ENCODE assay signal across 8 mouse cellular contexts in the genomic region with DNA sequence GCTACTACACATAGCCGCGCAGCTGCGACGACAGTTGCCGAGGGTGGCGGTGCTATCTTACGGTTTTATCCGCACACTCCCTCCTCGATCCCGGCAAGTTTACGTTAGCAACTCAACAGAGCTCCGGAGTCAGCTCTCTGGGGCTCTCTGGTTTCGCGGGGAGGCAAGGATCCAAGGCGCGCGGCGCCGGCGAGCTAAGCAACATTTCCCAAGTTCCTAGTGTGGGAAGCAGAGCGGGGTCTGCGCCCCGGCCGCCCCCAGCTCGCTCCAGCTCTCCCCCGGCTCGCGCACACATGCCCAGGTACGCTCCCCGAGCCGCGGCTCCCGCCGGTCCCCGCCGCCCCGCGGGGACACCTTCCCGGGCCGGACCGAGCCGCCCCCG. TPM values are rescaled to one million over a fixed set of nuclear protein-coding genes. Genes with fewer than 3 reads are reported as not detected.
DNase-seq lines count a peak whose midpoint lies in the region; ATAC-seq and TF ChIP-seq lines count a peak whose summit lies in the region.

No protein-coding gene starts in this region.

- intact Hi-C loops in left cerebral cortex, postnatal 4 days (cut with DNase I), result loop anchor here (10.0 kb wide), 1 partner anchor 183 kb away; the partner anchor contains the start of gene Lpin2

- H3K4me2 ChIP-seq in heart, embryonic 11.5 days, result peak overlapping the region; percentile 64
- peak overlapping the region; percentile 60 for H3K4me2 ChIP-seq in midbrain, embryonic 12.5 days (replicated peaks)

- peaks cover 27% of the 10 kb centered on the region for H3K36me3 ChIP-seq in C2C12 (ENCODE audit: control insufficient read depth, insufficient read depth)
- H3K36me3 ChIP-seq in heart, embryonic 11.5 days (ENCODE audit: control insufficient read depth, insufficient read depth, low read length), result no peaks in the 10 kb centered on the region
- H3K36me3 ChIP-seq in midbrain, embryonic 12.5 days, result no peaks in the 10 kb centered on the region

- peak overlapping the region; percentile 100 for H3K9ac ChIP-seq in heart, embryonic 11.5 days (ENCODE audit: low read depth, low read length)
- H3K9ac ChIP-seq in midbrain, embryonic 12.5 days (replicated peaks), result peak overlapping the region; percentile 84

- peak overlapping the region; percentile 95 for H3ac ChIP-seq in C2C12 (ENCODE audit: control insufficient read depth, insufficient read length, low read depth)

- peak overlapping the region; percentile 99 for H3K4me3 ChIP-seq in C2C12 (ENCODE audit: insufficient read depth, poor library complexity, severe bottlenecking)
- H3K4me3 ChIP-seq in heart, embryonic 11.5 days (ENCODE audit: low read depth, low read length), result peak overlapping the region; percentile 96
- peak overlapping the region; percentile 86 for H3K4me3 ChIP-seq in midbrain, embryonic 12.5 days

- WGBS in heart, embryonic 11.5 days (ENCODE audit: insufficient replicate concordance), result 1% methylated on average over 40 of the region's 43 CpGs
- under 1% methylated on average over 25 of the region's 43 CpGs for WGBS in midbrain, embryonic 12.5 days

- peaks cover 31% of the 10 kb centered on the region for H3K4me1 ChIP-seq in heart, embryonic 11.5 days (ENCODE audit: control insufficient read depth, insufficient read depth, low read length)
- H3K4me1 ChIP-seq in midbrain, embryonic 12.5 days, result peaks cover 27% of the 10 kb centered on the region

- H3K79me2 ChIP-seq in C2C12 (ENCODE audit: control insufficient read depth, insufficient read depth), result peaks cover 54% of the 10 kb centered on the region

- no peaks in the 10 kb centered on the region for H3K27me3 ChIP-seq in C2C12 (ENCODE audit: control insufficient read depth, insufficient read depth, insufficient read length)
- H3K27me3 ChIP-seq in heart, embryonic 11.5 days (ENCODE audit: control insufficient read depth, insufficient read depth, low read length), result no peaks in the 10 kb centered on the region
- H3K27me3 ChIP-seq in midbrain, embryonic 12.5 days, result no peaks in the 10 kb centered on the region

- no peaks in the 10 kb centered on the region; the same call in 1 of the 2 replicates for H3K9me3 ChIP-seq in heart, embryonic 11.5 days (replicated peaks; ENCODE audit: control insufficient read depth, low read length)
- H3K9me3 ChIP-seq in midbrain, embryonic 12.5 days, result no peaks in the 10 kb centered on the region

- peak overlapping the region; percentile 100 for H3K27ac ChIP-seq in heart, embryonic 11.5 days (ENCODE audit: low read depth, low read length)
- peak overlapping the region; percentile 93 for H3K27ac ChIP-seq in midbrain, embryonic 12.5 days (replicated peaks)

- no peak for TF ChIP-seq CTCF in C2C12 (IDR thresholded peaks at IDR 0.05; ENCODE audit: control insufficient read depth, insufficient read depth, insufficient read length)

- DNase-seq in embryo, embryonic 10 days (ENCODE audit: low spot score), result peak; percentile 64
- DNase-seq in embryo, embryonic 9.5 days (ENCODE audit: extremely low spot score), result no peak
- DNase-seq in embryo, embryonic 11.5 days (ENCODE audit: low read depth, low spot score), result peak; percentile 34
- DNase-seq in left cerebral cortex, postnatal 4 days, result peak; percentile 43
- peak; percentile 72 for DNase-seq in testis, postnatal 10 days (ENCODE audit: low spot score)

- ATAC-seq in heart, embryonic 11.5 days (replicated peaks; ENCODE audit: insufficient number of reproducible peaks, low FRiP score, low TSS enrichment), result peak; percentile 33; the same call in 1 of the 2 replicates
- peak; percentile 5; the same call in 1 of the 2 replicates for ATAC-seq in midbrain, embryonic 12.5 days (ENCODE audit: low FRiP score, low read depth)

- H3K79me3 ChIP-seq in C2C12 (ENCODE audit: low read depth), result peaks cover 50% of the 10 kb centered on the region

TF ChIP-seq in C2C12, 6 proteins besides CTCF, POLR2A, EP300 and RAD21:
- TF ChIP-seq CEBPB (IDR thresholded peaks at IDR 0.05; ENCODE audit: low read depth) (no peak), MAX (IDR thresholded peaks at IDR 0.05) (no peak), USF1 (IDR thresholded peaks at IDR 0.05; ENCODE audit: low read depth) (no peak), FOSL1 (IDR thresholded peaks at IDR 0.05; ENCODE audit: insufficient read depth, low read length, poor library complexity, severe bottlenecking) (no peak), MYOD1 (IDR thresholded peaks at IDR 0.05; ENCODE audit: control insufficient read depth, insufficient read length, low read depth) (no peak), MYOG (IDR thresholded peaks at IDR 0.05; ENCODE audit: control insufficient read depth, extremely low read depth, insufficient read length) (no peak)

RNA-seq across cellular contexts. Expression of gene Myom1, which starts 0.7 kb away (rescaled TPM):
- polyA plus RNA-seq in C2C12 (2012; fragmentation: generic; extraction: Trizol), result 0.35 TPM
- 208 and 237 TPM in 2 replicates for polyA plus RNA-seq in heart, embryonic 11.5 days (2014; fragmentation: Nextera tagmentation; extraction: Ambion mirVana)
- total RNA-seq in left cerebral cortex, postnatal 4 days (2021), result 1 to 10 TPM; 1.8 to 2.1 TPM
- polyA plus RNA-seq in midbrain, embryonic 12.5 days (2016; fragmentation: Nextera tagmentation; extraction: Ambion mirVana), result 1.0 and 2.5 TPM in 2 replicates

RNA-seq across cellular contexts. Expression of gene Myl12a, which starts 1.0 kb away (rescaled TPM):
- 770 TPM for polyA plus RNA-seq in C2C12 (2012; fragmentation: generic; extraction: Trizol)
- 878 and 906 TPM in 2 replicates for polyA plus RNA-seq in heart, embryonic 11.5 days (2014; fragmentation: Nextera tagmentation; extraction: Ambion mirVana)
- total RNA-seq in left cerebral cortex, postnatal 4 days (2021), result 10 to 100 TPM; 43.7 to 53.6 TPM
- 275 and 332 TPM in 2 replicates for polyA plus RNA-seq in midbrain, embryonic 12.5 days (2016; fragmentation: Nextera tagmentation; extraction: Ambion mirVana)

Comparison
In these comparisons a context has a peak if more than half of its experiments do, and no peak if none do; other contexts are left out.
1. RNA of gene Myom1, which starts 0.7 kb away (polyA plus RNA-seq): 208 to 237 TPM in heart, embryonic 11.5 days; 1.0 to 2.5 TPM in midbrain, embryonic 12.5 days and 0.35 TPM in C2C12 (single experiment); every median in the first group is over 10 times any median in the second.
2. Peak in every context shown above with its lines, with median percentiles within 50 percentile points of each other: H3K4me3 ChIP-seq.